Mouse (Mus musculus) limb, embryonic 15.5 days (tissue): ENCODE results near the gene Aacs. TPM values are rescaled to one million over a fixed set of nuclear protein-coding genes. Genes with fewer than 3 reads are reported as not detected.
"Not testable (repeated sequence)": the region's sequence is repeated elsewhere in the genome, so short reads cannot be mapped to it uniquely, and the experiment has no call there.

ENCODE experiments used
- ATAC-seq: fragments of 200-750 bp; cut with Nextera tagmentation; 2 replicates; pipeline ENCODE4 v1.8.0; 2017; ENCODE audit warnings: low read depth, moderate TSS enrichment; ENCODE audit not compliant: insufficient number of reproducible peaks, low FRiP score, low TSS enrichment
- H3K27ac ChIP-seq: fragments of 300-500 bp; sonication (generic); 2 replicates; pipeline ENCODE4 v1.5.1; 2015; ENCODE audit warnings: moderate library complexity, mild to moderate bottlenecking, inconsistent platforms
- H3K27me3 ChIP-seq: fragments of 300-500 bp; sonication (generic); 2 replicates; pipeline ENCODE4 v1.6.1; 2015; ENCODE audit warnings: inconsistent platforms
- H3K36me3 ChIP-seq: fragments of 300-500 bp; sonication (generic); 2 replicates; pipeline ENCODE4 v1.6.1; 2015; ENCODE audit warnings: inconsistent platforms
- H3K4me1 ChIP-seq: fragments of 300-500 bp; sonication (generic); 2 replicates; pipeline ENCODE4 v1.6.1; 2015; ENCODE audit warnings: inconsistent platforms
- H3K4me2 ChIP-seq: fragments of 300-500 bp; sonication (generic); 2 replicates; pipeline ENCODE4 v1.6.1; 2015; ENCODE audit warnings: mild to moderate bottlenecking, inconsistent platforms
- H3K4me3 ChIP-seq: fragments of 300-500 bp; sonication (generic); 2 replicates; pipeline ENCODE4 v1.5.1; 2015; ENCODE audit warnings: mild to moderate bottlenecking, inconsistent platforms
- H3K9ac ChIP-seq: fragments of 300-500 bp; sonication (generic); 2 replicates; pipeline ENCODE4 v1.6.1; 2015; ENCODE audit warnings: inconsistent platforms
- H3K9me3 ChIP-seq: fragments of 300-500 bp; sonication (generic); 2 replicates; pipeline ENCODE4 v1.6.1; 2016; ENCODE audit warnings: inconsistent platforms
- WGBS: fragments of 180-500 bp; shearing (Covaris S2); methylation state at CpG from one replicate; pipeline ENCODE4 v1.1.7; 2015; 5-methylcytosine and 5-hydroxymethylcytosine counted together
- polyA plus RNA-seq: library from polyadenylated mRNA; unstranded; fragments of >200 nt; fragmentation: Nextera tagmentation; extraction: Ambion mirVana; gene quantifications from 2 replicates; pipeline ENCODE4 v1.2.1, GENCODE M21; 2015

The Aacs gene
- polyA plus RNA-seq, 1 experiment from 2014 or later: 53.2 TPM

DNA sequence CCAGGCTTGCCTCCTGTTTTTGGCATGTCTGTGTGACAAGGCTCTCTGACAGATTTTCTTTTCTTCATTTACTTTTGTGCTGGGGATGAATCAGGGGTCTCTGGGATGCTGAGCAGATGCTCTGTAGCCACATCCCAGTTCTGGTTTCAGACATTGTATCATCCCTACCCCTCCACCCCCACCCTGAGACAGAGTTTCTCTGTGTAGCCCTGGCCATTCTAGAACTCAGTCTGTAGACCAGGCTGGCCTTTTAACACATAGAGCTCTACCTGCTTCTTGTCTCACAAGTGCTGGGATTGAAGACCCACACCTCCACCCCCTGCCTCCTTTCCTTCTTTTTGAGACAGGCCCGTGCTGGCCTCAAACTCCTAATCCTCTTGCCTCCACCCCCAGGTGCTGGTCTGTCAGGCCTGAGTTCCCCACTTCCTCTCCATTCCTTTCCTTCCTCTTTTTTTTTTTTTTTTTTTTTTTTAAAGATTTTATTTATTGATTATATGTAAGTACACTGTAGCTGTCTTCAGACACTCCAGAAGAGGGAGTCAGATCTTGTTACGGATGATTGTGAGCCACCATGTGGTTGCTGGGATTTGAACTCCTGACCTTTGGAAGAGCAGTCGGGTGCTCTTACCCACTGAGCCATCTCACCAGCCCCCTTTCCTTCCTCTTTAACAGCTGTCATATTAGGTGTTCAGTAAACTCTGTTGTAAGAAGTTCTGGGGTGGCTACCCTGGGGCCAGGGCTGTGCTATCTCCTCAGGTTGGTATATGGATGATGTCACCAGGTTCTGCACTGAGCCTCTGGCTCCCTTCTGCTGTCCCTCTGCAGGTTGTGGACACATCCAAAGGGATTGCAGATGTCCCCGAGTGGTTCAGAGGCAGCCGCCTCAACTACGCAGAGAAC lies 8.3 kb downstream of the Aacs start:
- no peaks in the 10 kb centered on the region for H3K9me3 ChIP-seq
- H3K9ac ChIP-seq: no peak overlapping the region
- H3K27ac ChIP-seq: no peak overlapping the region
- H3K36me3 ChIP-seq: peaks cover 50% of the 10 kb centered on the region
- ATAC-seq: no peak
- WGBS: 80% methylated on average over 6 of the region's 6 CpGs
- H3K4me3 ChIP-seq: no peak overlapping the region
- no peaks in the 10 kb centered on the region for H3K4me1 ChIP-seq
- H3K27me3 ChIP-seq: no peaks in the 10 kb centered on the region
- no peak overlapping the region for H3K4me2 ChIP-seq

DNA sequence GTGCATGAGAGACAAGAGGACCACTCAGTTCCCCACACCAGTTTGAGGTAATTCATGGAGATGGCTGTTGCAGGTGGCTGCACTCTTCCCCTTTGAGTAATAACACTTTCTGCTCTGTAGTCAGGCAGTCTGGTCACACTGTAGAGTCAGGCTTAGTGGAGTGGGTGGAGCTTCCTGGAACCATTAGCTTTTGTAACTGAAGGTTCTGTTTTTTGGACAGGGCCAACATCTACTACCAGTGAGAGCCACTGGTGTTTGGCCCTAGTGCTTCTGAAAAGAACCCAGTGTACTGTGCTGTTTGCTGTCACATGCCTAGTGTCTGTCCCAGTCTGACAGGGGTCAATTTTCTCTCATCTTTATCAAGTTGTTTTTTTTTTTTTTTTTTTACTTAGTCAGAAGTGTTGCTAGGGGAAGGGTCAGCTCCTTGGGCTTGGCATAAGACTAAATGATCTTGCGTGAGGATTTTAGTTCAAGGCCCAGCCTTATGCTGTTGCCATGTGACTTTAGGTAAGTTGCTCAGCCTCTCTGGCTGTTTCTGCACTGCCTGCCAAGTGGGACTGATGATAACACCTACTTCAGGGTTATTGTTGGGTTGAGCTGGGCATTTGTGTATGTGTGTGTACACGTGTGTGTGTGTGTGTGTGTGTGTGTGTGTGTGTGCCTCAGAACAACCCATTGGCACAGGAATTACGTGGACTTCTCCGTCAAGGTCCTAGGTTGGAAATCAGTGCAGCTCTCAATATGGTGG lies 9.6 kb downstream of the Aacs start:
- H3K27me3 ChIP-seq: no peaks in the 10 kb centered on the region
- H3K4me3 ChIP-seq: no peak overlapping the region
- no peak overlapping the region for H3K4me2 ChIP-seq
- H3K9ac ChIP-seq: no peak overlapping the region
- no peaks in the 10 kb centered on the region for H3K4me1 ChIP-seq
- H3K9me3 ChIP-seq: no peaks in the 10 kb centered on the region
- H3K27ac ChIP-seq: no peak overlapping the region
- WGBS: 83% methylated on average over 4 of the region's 4 CpGs
- no peak for ATAC-seq
- peaks cover 60% of the 10 kb centered on the region for H3K36me3 ChIP-seq

- H3K9me3 ChIP-seq: no peaks in the 10 kb centered on the region
- H3K27ac ChIP-seq: no peak overlapping the region
- H3K4me1 ChIP-seq: no peaks in the 10 kb centered on the region
- WGBS: 94% methylated on average over 1 of the region's 1 CpGs
- no peaks in the 10 kb centered on the region for H3K27me3 ChIP-seq
- peaks cover 68% of the 10 kb centered on the region for H3K36me3 ChIP-seq
- no peak overlapping the region for H3K4me2 ChIP-seq
- ATAC-seq: no peak
- no peak overlapping the region for H3K4me3 ChIP-seq
- no peak overlapping the region for H3K9ac ChIP-seq
Measured at GRCm38 (mm10) chr5:125486088-125486487, 10.5 kb downstream of the Aacs start.

- peaks cover 77% of the 10 kb centered on the region for H3K36me3 ChIP-seq
- H3K4me2 ChIP-seq: no peak overlapping the region
- ATAC-seq: no peak
Measured at GRCm38 (mm10) chr5:125487375-125488115, 11.9 kb downstream of the Aacs start.

GRCm38 (mm10) chr5:125488116-125488455 lies 12.5 kb downstream of the Aacs start:
- Histone ChIP-seq H3K36me3 (peaks cover 77% of the 10 kb centered on the region), H3K27ac (no peak overlapping the region), H3K27me3 (no peaks in the 10 kb centered on the region), H3K4me3 (no peak overlapping the region), H3K9me3 (no peaks in the 10 kb centered on the region), H3K9ac (no peak overlapping the region), H3K4me1 (no peaks in the 10 kb centered on the region), H3K4me2 (no peak overlapping the region)
- no peak for ATAC-seq
- WGBS: 65% methylated on average over 4 of the region's 4 CpGs

More at GRCm38 (mm10) chr5:125487375-125488115, 11.9 kb downstream of the Aacs start:
- Histone ChIP-seq H3K9me3 (no peaks in the 10 kb centered on the region), H3K9ac (no peak overlapping the region), H3K27me3 (no peaks in the 10 kb centered on the region), H3K4me3 (no peak overlapping the region), H3K27ac (no peak overlapping the region), H3K4me1 (no peaks in the 10 kb centered on the region)
- WGBS: 78% methylated on average over 11 of the region's 11 CpGs

- H3K4me2 ChIP-seq, H3K9ac ChIP-seq, H3K27me3 ChIP-seq, H3K27ac ChIP-seq, ATAC-seq, H3K9me3 ChIP-seq, H3K4me1 ChIP-seq, H3K4me3 ChIP-seq: not testable (repeated sequence)
- peaks cover 71% of the 10 kb centered on the region for H3K36me3 ChIP-seq
- 89% methylated on average over 5 of the region's 5 CpGs for WGBS
Measured at GRCm38 (mm10) chr5:125488953-125489352, 13.3 kb downstream of the Aacs start.

DNA sequence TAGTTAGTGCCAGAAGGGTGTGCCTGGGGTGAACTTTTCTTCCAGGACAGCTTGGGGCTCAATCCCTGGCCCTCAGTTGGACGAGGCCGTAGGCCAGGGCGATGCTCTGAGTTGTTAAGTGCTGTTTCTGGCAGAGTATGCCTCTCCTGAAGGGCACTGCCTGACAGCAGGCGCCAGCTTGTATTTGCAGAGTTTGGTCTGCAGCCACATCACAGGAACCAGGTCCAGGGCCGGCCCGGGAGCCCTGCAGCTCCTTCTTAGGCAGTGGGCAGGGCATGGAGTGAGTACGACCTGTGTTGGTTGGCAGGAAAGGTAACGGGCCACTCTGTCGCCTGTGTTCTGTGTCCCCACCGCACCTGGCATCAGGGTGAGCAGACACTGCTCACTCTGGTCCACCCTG lies 15.5 kb downstream of the Aacs start:
- Histone ChIP-seq H3K27ac (no peak overlapping the region), H3K4me2 (no peak overlapping the region), H3K27me3 (no peaks in the 10 kb centered on the region), H3K4me1 (0 out of 2 replicates have a peak, but pooled peaks cover 2% of the 10 kb centered on the region), H3K36me3 (peaks cover 77% of the 10 kb centered on the region), H3K4me3 (no peak overlapping the region), H3K9me3 (no peaks in the 10 kb centered on the region), H3K9ac (no peak overlapping the region)
- WGBS: 87% methylated on average over 10 of the region's 10 CpGs
- ATAC-seq: no peak

- WGBS: 67% methylated on average over 17 of the region's 17 CpGs
- no peak for ATAC-seq
- H3K4me3 ChIP-seq: no peak overlapping the region
- no peaks in the 10 kb centered on the region for H3K27me3 ChIP-seq
- peaks cover 67% of the 10 kb centered on the region for H3K36me3 ChIP-seq
- no peaks in the 10 kb centered on the region for H3K9me3 ChIP-seq
- H3K4me2 ChIP-seq: no peak overlapping the region
- H3K9ac ChIP-seq: no peak overlapping the region
- H3K4me1 ChIP-seq: 0 out of 2 replicates have a peak, but pooled peaks cover 2% of the 10 kb centered on the region
- H3K27ac ChIP-seq: no peak overlapping the region
Measured at GRCm38 (mm10) chr5:125492379-125493092, 16.9 kb downstream of the Aacs start.

- no peak overlapping the region for H3K4me3 ChIP-seq
- 72% methylated on average over 5 of the region's 5 CpGs for WGBS
- no peak overlapping the region for H3K4me2 ChIP-seq
- H3K4me1 ChIP-seq: peaks cover 5% of the 10 kb centered on the region
- peaks cover 62% of the 10 kb centered on the region for H3K36me3 ChIP-seq
- H3K27me3 ChIP-seq: no peaks in the 10 kb centered on the region
- H3K9me3 ChIP-seq: no peaks in the 10 kb centered on the region
- ATAC-seq: no peak
- H3K9ac ChIP-seq: no peak overlapping the region
- H3K27ac ChIP-seq: no peak overlapping the region
Measured at GRCm38 (mm10) chr5:125493093-125493423, 17.4 kb downstream of the Aacs start.

GRCm38 (mm10) chr5:125495655-125496054 lies 20.0 kb downstream of the Aacs start:
- peaks cover 53% of the 10 kb centered on the region for H3K36me3 ChIP-seq
- peaks cover 7% of the 10 kb centered on the region for H3K4me1 ChIP-seq
- H3K9ac ChIP-seq: no peak overlapping the region
- no peaks in the 10 kb centered on the region for H3K9me3 ChIP-seq
- no peak overlapping the region for H3K4me2 ChIP-seq
- ATAC-seq: no peak
- 89% methylated on average over 10 of the region's 10 CpGs for WGBS
- no peak overlapping the region for H3K27ac ChIP-seq
- H3K27me3 ChIP-seq: no peaks in the 10 kb centered on the region
- H3K4me3 ChIP-seq: no peak overlapping the region

DNA sequence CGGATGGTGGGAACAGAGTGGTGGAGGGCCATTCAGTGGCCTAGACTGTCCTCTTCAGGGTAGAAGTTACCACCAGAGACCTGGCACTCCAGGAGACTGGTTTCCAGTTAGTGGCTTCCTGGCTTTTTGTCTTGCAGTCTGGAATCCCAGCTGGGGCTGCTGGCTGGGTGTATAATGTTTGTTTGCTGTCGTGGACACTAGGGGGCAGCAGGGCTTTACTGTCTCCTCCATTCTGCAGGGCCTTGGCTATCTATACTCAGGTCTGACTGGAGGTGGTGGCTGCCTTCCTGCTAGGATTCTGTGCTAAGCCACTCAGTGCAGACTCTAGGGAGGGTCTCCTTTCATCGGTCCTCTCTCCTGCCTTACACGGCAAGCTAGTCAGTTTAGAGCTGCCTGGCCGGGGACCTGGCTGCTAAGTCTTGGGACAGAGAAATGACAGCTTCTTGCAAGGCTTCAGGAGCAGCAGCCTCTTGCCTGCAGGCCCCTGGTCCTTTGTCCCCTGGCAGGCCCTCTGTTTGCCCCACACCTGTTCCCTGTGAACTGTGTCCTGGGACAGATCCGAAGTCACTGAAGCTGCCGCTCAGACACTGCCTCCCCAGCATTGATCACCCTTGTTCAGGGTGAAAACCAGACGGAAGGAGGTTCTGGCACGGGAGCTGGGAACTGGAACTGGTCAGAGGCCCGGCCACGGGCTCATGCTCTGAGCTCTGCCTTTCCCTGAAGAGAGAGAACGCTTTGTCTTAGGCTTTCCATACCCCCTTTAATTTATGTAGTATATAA lies 22.4 kb downstream of the Aacs start:
- ATAC-seq: no peak
- Histone ChIP-seq H3K36me3 (peaks cover 40% of the 10 kb centered on the region), H3K9ac (no peak overlapping the region), H3K4me2 (no peak overlapping the region), H3K4me3 (no peak overlapping the region), H3K27ac (no peak overlapping the region), H3K4me1 (peaks cover 7% of the 10 kb centered on the region), H3K9me3 (no peaks in the 10 kb centered on the region), H3K27me3 (no peaks in the 10 kb centered on the region)
- WGBS: 69% methylated on average over 12 of the region's 12 CpGs
